In the genomic region with DNA sequence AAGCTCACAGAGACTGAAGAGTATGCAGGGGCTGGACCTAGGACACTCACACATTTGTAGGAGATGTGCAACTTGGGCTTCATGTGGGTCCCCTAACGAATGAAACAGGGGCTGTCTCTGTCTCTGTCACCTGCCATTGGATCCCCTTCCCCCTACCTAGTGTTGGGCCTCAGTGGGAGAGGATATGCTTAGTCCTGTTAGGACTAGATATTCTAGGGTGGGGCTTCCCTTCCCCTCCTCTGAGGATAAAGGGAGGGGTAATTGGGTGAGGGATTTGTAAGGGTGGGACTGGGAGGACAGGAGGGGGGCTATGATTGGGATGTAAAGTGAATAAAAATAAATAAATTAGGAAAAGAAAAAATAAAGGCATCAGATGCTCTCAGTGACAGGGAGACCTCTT, we compare ENCODE assay signal across 22 mouse cellular contexts. TPM values are rescaled to one million over a fixed set of nuclear protein-coding genes. Genes with fewer than 3 reads are reported as not detected.
"Had no signal": no experiment of that assay in that cellular context is flagged by ENCODE, and none has a peak within 500 bp of the region (broad histone marks: within the 10 kb centered on the region; RNA-seq: fewer than 3 reads in every experiment).

No protein-coding gene starts in this region.

- H3K9ac ChIP-seq: limb, embryonic 13.5 days; midbrain, embryonic 12.5 days; midbrain, embryonic 15.5 days; neural tube, embryonic 12.5 days; neural tube, embryonic 15.5 days; stomach, embryonic 15.5 days had no signal

- H3K36me3 ChIP-seq: limb, embryonic 10.5 days; limb, embryonic 13.5 days; midbrain, embryonic 12.5 days; midbrain, embryonic 15.5 days; neural tube, embryonic 12.5 days; neural tube, embryonic 15.5 days; stomach, embryonic 15.5 days had no signal

- H3K4me2 ChIP-seq: limb, embryonic 13.5 days; midbrain, embryonic 12.5 days; midbrain, embryonic 15.5 days; neural tube, embryonic 12.5 days; neural tube, embryonic 15.5 days; stomach, embryonic 15.5 days had no signal

- H3K4me1 ChIP-seq: limb, embryonic 10.5 days; limb, embryonic 13.5 days; midbrain, embryonic 12.5 days; neural tube, embryonic 12.5 days; stomach, embryonic 15.5 days had no signal

- H3K9me3 ChIP-seq: limb, embryonic 10.5 days; limb, embryonic 13.5 days; midbrain, embryonic 12.5 days; midbrain, embryonic 15.5 days; neural tube, embryonic 12.5 days; neural tube, embryonic 15.5 days; stomach, embryonic 15.5 days had no signal

- ATAC-seq: intestine, postnatal 0 days; midbrain, embryonic 15.5 days had no signal

- DNase-seq: kidney, adult 2 months; kidney, postnatal 25 days; layer of hippocampus, adult 9-11 months; lung, adult 2 months; retina, postnatal 1 day; right cerebral cortex, postnatal 25 days; spleen, adult 18-20 months; thymus, postnatal 25 days had no signal

- H3K27ac ChIP-seq: kidney, postnatal 0 days; layer of hippocampus, adult 2 months; limb, embryonic 10.5 days; limb, embryonic 13.5 days; macrophage; midbrain, embryonic 12.5 days; midbrain, embryonic 15.5 days; neural tube, embryonic 12.5 days; neural tube, embryonic 15.5 days; stomach, embryonic 15.5 days had no signal

- H3K4me3 ChIP-seq: layer of hippocampus, adult 2 months; limb, embryonic 10.5 days; limb, embryonic 13.5 days; midbrain, embryonic 12.5 days; midbrain, embryonic 15.5 days; neural tube, embryonic 12.5 days; neural tube, embryonic 15.5 days; stomach, embryonic 15.5 days had no signal

- H3K27me3 ChIP-seq: limb, embryonic 13.5 days; midbrain, embryonic 12.5 days; midbrain, embryonic 15.5 days; neural tube, embryonic 12.5 days; neural tube, embryonic 15.5 days; stomach, embryonic 15.5 days had no signal

RNA-seq across cellular contexts. Expression of gene 1300017J02Rik, which starts 29.2 kb away (rescaled TPM):
- total RNA-seq: left cerebral cortex, adult 18-20 months; left cerebral cortex, postnatal 25 days had no signal
- polyA plus RNA-seq: large intestine, adult 2 months; macrophage had no signal

RNA-seq across cellular contexts. Expression of gene Gm20425, which starts 45.6 kb away (rescaled TPM):
- polyA plus RNA-seq: kidney, adult 2 months; large intestine, adult 2 months; limb, embryonic 10.5 days; midbrain, embryonic 15.5 days had no signal
